Mouse (Mus musculus) NIH3T3 (cell line): ENCODE results near the gene Plbd2.

ENCODE experiments used
- DNase-seq: peaks from one replicate; pipeline ENCODE4 v3.0.0-alpha.2; 2012; ENCODE audit warnings: low read depth

Gene Plbd2

GRCm38 (mm10) chr5:120473361-120473760 lies 30.1 kb downstream of the Plbd2 start:
- DNase-seq: no peak

GRCm38 (mm10) chr5:120472770-120473169 lies 30.7 kb downstream of the Plbd2 start, which contains the start of gene Sdsl:
Sdsl (minus strand) TSS chr5:120472810.
- DNase-seq: no peak

- DNase-seq: no peak
Observed at GRCm38 (mm10) chr5:120471538-120471937, 31.9 kb downstream of the Plbd2 start.

- no peak for DNase-seq
Observed at GRCm38 (mm10) chr5:120468830-120469229, 34.6 kb downstream of the Plbd2 start.

- no peak for DNase-seq
Observed at GRCm38 (mm10) chr5:120468336-120468735, 35.1 kb downstream of the Plbd2 start.

GRCm38 (mm10) chr5:120467026-120467425 lies 36.4 kb downstream of the Plbd2 start:
- DNase-seq: no peak

GRCm38 (mm10) chr5:120465860-120466259 lies 37.6 kb downstream of the Plbd2 start:
- DNase-seq: peak; percentile 61

GRCm38 (mm10) chr5:120465062-120465461 lies 38.4 kb downstream of the Plbd2 start:
- peak; percentile 13 for DNase-seq

- peak; percentile 22 for DNase-seq
Observed at GRCm38 (mm10) chr5:120464321-120464720, 39.1 kb downstream of the Plbd2 start.

GRCm38 (mm10) chr5:120461902-120462301 lies 41.5 kb downstream of the Plbd2 start:
- DNase-seq: no peak

GRCm38 (mm10) chr5:120459133-120459532 lies 44.3 kb downstream of the Plbd2 start:
- no peak for DNase-seq

GRCm38 (mm10) chr5:120457628-120458027 lies 45.8 kb downstream of the Plbd2 start:
- peak; percentile 75 for DNase-seq

GRCm38 (mm10) chr5:120456841-120457554 lies 46.4 kb downstream of the Plbd2 start:
- DNase-seq: no peak

GRCm38 (mm10) chr5:120456253-120456652 lies 47.2 kb downstream of the Plbd2 start:
- no peak for DNase-seq

GRCm38 (mm10) chr5:120454756-120455337 lies 48.6 kb downstream of the Plbd2 start:
- no peak for DNase-seq

GRCm38 (mm10) chr5:120447305-120447704 lies 56.1 kb downstream of the Plbd2 start:
- no peak for DNase-seq

GRCm38 (mm10) chr5:120440733-120441132 lies 62.7 kb downstream of the Plbd2 start:
- peak; percentile 93 for DNase-seq

- DNase-seq: no peak
Observed at GRCm38 (mm10) chr5:120439887-120440670, 63.3 kb downstream of the Plbd2 start.

GRCm38 (mm10) chr5:120438991-120439710 lies 64.3 kb downstream of the Plbd2 start:
- no peak for DNase-seq

- DNase-seq: no peak
Observed at GRCm38 (mm10) chr5:120438469-120438868, 65.0 kb downstream of the Plbd2 start.

- DNase-seq: no peak
Observed at GRCm38 (mm10) chr5:120437986-120438385, 65.4 kb downstream of the Plbd2 start.

GRCm38 (mm10) chr5:120437539-120437938 lies 65.9 kb downstream of the Plbd2 start:
- no peak for DNase-seq
